Mouse (Mus musculus) spleen, adult 2 months (tissue): ENCODE data around the gene Catsperd.

Experiments
- CTCF ChIP-seq: fragments of 200-500 bp; IDR thresholded peaks from 2 replicates; pipeline ENCODE4 v1.5.1; 2011; ENCODE audit warnings: mild to moderate bottlenecking, inconsistent platforms; ENCODE audit not compliant: insufficient read depth, insufficient read length, insufficient replicate concordance; ENCODE audit errors: extremely low read depth
- POLR2A ChIP-seq: fragments of 200-500 bp; IDR thresholded peaks from 2 replicates; pipeline ENCODE4 v1.6.1; 2011; ENCODE audit warnings: low read depth, low read length, inconsistent platforms

DNA sequence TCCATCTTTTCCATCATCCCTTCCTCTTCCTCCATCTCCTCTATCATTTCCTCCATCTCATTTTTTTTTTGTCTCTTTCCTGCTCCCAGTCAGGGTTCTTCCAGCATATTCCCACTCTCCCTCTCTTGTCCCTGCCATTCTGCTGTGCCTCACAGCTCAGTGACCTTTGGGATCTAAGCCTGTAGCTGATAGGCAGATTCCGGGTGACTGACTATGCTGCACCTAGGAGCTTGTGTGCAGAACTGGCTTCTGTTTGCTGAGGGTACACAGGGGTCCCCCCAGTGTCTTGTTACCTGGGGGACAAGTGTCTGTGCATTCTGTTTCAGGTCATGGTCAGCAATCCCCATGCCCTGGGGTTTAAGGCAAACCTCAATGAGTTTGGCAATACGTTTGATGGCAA, 26.8 kb downstream of the Catsperd start:
- TF ChIP-seq POLR2A = no peak
- TF ChIP-seq CTCF = no peak
